Mouse (Mus musculus): ENCODE results near the gene Tnip1.

GRCm38 (mm10) chr11:54913841-54914240 lies 48.9 kb downstream of the Tnip1 start:
- TF ChIP-seq TAL1 (IDR thresholded peaks at IDR 0.05; ENCODE audit: low read length) (no peak), GATA1 (IDR thresholded peaks at IDR 0.05; ENCODE audit: low read length) (no peak)
